Mouse (Mus musculus): ENCODE measurements around the gene Mospd2. TPM values are rescaled to one million over a fixed set of nuclear protein-coding genes. Genes with fewer than 3 reads are reported as not detected.

Mospd2 gene
- 16.1 and 17.4 TPM in 2 replicates for polyA plus RNA-seq (2012; rRNA removed)

- TF ChIP-seq CTCF (IDR thresholded peaks at IDR 0.05; ENCODE audit: borderline replicate concordance, extremely low read depth, insufficient read depth, insufficient read length) (no peak), POLR2A (IDR thresholded peaks at IDR 0.05; ENCODE audit: borderline replicate concordance, extremely low read depth, insufficient read depth, insufficient read length, poor library complexity, severe bottlenecking) (no peak)
- DNase-seq (ENCODE audit: low read depth): peak; percentile 96
Measured at GRCm38 (mm10) chrX:164980193-164980775, at the start of gene Mospd2, which contains the start of gene Fancb. Gene Mospd2 (minus strand): TSS chrX:164980375. Gene Fancb (plus strand): TSS chrX:164980592.

DNA sequence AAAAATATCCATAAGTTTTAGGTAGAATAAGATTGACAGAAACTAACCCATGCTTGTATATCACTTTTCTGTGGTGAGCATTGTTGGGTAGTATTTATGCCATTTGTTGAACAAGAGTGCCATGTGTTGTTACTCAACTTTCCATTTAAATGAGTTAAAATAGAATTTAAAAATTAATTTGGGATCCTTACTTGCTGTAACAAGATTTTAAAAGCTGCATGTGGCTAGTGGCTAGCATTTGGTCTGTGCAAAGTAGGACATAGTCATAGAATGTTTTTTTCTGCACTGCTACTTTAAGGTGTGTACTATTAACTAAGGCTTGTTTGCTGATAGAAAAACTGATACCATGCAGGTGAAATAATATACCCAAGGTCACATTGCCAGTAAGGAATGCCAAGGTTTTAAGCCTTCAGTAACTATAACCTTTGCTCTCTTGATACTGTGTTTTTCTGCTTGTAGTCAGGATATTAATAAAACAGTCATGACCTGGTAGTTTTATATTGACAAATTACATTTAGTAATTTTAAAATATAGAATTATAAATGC is 24.7 kb upstream of the Mospd2 start, which contains the start of gene Gm17604:
Gene Gm17604, minus strand, starts transcription at position 51 of the 546 bp plus-strand sequence.
- TF ChIP-seq CTCF (IDR thresholded peaks at IDR 0.05; ENCODE audit: borderline replicate concordance, extremely low read depth, insufficient read depth, insufficient read length): no peak
- TF ChIP-seq POLR2A (IDR thresholded peaks at IDR 0.05; ENCODE audit: borderline replicate concordance, extremely low read depth, insufficient read depth, insufficient read length, poor library complexity, severe bottlenecking): no peak
- no peak for DNase-seq (ENCODE audit: low read depth)

GRCm38 (mm10) chrX:165003141-165003540 is 23.0 kb upstream of the Mospd2 start:
- DNase-seq (ENCODE audit: low read depth): no peak
- TF ChIP-seq CTCF (IDR thresholded peaks at IDR 0.05; ENCODE audit: borderline replicate concordance, extremely low read depth, insufficient read depth, insufficient read length): no peak
- no peak for TF ChIP-seq POLR2A (IDR thresholded peaks at IDR 0.05; ENCODE audit: borderline replicate concordance, extremely low read depth, insufficient read depth, insufficient read length, poor library complexity, severe bottlenecking)

DNA sequence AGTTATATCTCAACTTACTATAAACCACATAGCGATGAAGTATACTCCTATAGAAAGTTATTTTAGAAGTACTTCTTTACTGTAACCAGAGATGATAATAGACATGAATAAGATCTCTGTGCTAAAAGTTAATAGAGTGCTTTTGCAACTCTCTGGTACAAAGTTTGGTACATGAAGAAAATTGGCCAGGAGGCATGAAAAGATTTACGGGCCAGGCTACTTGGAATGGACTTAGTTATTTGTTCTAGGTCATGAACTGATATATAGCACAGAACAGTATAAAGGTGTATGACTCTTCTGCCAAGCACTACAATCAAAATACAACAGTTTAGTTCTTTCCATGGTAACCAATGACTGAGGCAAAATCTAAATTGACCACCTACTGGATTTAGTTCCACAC is 1.3 kb downstream of the Mospd2 start:
- no peak for DNase-seq (ENCODE audit: low read depth)
- TF ChIP-seq CTCF (IDR thresholded peaks at IDR 0.05; ENCODE audit: borderline replicate concordance, extremely low read depth, insufficient read depth, insufficient read length) (no peak), POLR2A (IDR thresholded peaks at IDR 0.05; ENCODE audit: borderline replicate concordance, extremely low read depth, insufficient read depth, insufficient read length, poor library complexity, severe bottlenecking) (no peak)

DNA sequence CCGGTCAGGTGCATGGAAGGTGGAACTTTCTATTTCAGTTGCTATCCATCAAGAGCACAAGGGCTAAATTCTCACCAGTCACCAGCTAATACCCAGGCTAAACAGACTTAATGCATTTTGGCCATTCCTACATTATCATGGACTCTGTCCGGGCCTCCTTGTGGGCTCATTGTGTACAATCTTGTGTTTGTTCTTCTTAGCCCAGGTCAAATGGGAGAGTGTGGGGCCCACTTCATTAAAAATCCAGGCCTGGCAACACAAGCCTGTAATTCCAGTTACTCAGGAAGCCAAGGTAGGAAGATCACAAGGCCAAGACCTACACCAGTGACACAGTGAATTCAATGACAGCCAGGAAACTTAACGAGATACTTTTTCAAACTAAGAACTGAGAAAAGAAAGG is 9.0 kb downstream of the Mospd2 start:
- TF ChIP-seq POLR2A (IDR thresholded peaks at IDR 0.05; ENCODE audit: borderline replicate concordance, extremely low read depth, insufficient read depth, insufficient read length, poor library complexity, severe bottlenecking): no peak
- no peak for TF ChIP-seq CTCF (IDR thresholded peaks at IDR 0.05; ENCODE audit: borderline replicate concordance, extremely low read depth, insufficient read depth, insufficient read length)
- DNase-seq (ENCODE audit: low read depth): no peak

GRCm38 (mm10) chrX:164965750-164966448 is 14.3 kb downstream of the Mospd2 start:
- TF ChIP-seq POLR2A (IDR thresholded peaks at IDR 0.05; ENCODE audit: borderline replicate concordance, extremely low read depth, insufficient read depth, insufficient read length, poor library complexity, severe bottlenecking): no peak
- no peak for TF ChIP-seq CTCF (IDR thresholded peaks at IDR 0.05; ENCODE audit: borderline replicate concordance, extremely low read depth, insufficient read depth, insufficient read length)
- no peak for DNase-seq (ENCODE audit: low read depth)

- TF ChIP-seq POLR2A (IDR thresholded peaks at IDR 0.05; ENCODE audit: borderline replicate concordance, extremely low read depth, insufficient read depth, insufficient read length, poor library complexity, severe bottlenecking) (no peak), CTCF (IDR thresholded peaks at IDR 0.05; ENCODE audit: borderline replicate concordance, extremely low read depth, insufficient read depth, insufficient read length) (no peak)
- DNase-seq (ENCODE audit: low read depth): no peak
Measured at GRCm38 (mm10) chrX:164952601-164953375, 27.4 kb downstream of the Mospd2 start.

DNA sequence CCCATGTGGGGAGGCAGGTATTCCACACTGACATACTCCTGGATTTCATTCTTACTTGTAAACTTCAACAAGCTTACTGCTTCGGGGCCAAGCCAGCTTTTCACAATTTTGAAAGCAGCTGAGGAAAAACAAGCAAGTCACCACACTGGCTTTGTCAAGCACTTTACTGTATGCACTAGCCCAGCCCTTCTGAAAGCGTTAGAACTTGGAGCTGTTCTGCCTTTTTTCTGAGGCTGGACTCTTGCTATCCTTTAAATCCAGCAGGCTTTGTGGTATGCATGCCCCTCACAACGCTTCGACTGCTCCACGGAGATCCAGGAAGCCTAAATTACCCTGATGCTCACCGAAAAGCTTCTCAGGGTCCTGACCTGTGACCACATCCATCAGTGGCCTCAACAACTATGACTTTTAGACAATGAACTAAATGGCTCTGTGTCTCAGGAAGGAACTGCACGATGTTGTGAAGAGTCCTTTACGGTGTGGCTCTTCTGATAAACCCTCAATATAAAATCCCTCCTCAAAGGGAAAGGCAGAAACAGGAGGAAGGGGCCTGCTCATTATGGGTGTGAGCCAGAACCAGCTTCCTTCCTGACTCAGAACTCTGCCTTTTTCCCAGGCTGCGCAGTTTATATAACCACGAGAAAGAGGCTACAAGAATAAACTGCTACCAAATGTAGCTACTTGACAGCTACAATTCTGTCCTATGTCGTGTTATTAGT is 28.2 kb downstream of the Mospd2 start:
- no peak for TF ChIP-seq CTCF (IDR thresholded peaks at IDR 0.05; ENCODE audit: borderline replicate concordance, extremely low read depth, insufficient read depth, insufficient read length)
- TF ChIP-seq POLR2A (IDR thresholded peaks at IDR 0.05; ENCODE audit: borderline replicate concordance, extremely low read depth, insufficient read depth, insufficient read length, poor library complexity, severe bottlenecking): no peak
- no peak for DNase-seq (ENCODE audit: low read depth)

GRCm38 (mm10) chrX:164941540-164941939 is 38.6 kb downstream of the Mospd2 start:
- no peak for DNase-seq (ENCODE audit: low read depth)
- TF ChIP-seq CTCF (IDR thresholded peaks at IDR 0.05; ENCODE audit: borderline replicate concordance, extremely low read depth, insufficient read depth, insufficient read length) (no peak), POLR2A (IDR thresholded peaks at IDR 0.05; ENCODE audit: borderline replicate concordance, extremely low read depth, insufficient read depth, insufficient read length, poor library complexity, severe bottlenecking) (no peak)

GRCm38 (mm10) chrX:164912993-164913392 is 67.2 kb downstream of the Mospd2 start:
- TF ChIP-seq POLR2A (IDR thresholded peaks at IDR 0.05; ENCODE audit: borderline replicate concordance, extremely low read depth, insufficient read depth, insufficient read length, poor library complexity, severe bottlenecking) (no peak), CTCF (IDR thresholded peaks at IDR 0.05; ENCODE audit: borderline replicate concordance, extremely low read depth, insufficient read depth, insufficient read length) (no peak)
- DNase-seq (ENCODE audit: low read depth): no peak

Data from brain, embryonic 14.5 days (tissue).